Mouse (Mus musculus) frontal cortex, postnatal 25 days (tissue): ENCODE data around the gene Baz1b.

ENCODE experiments used
- DNase-seq, 2 experiments: peaks; one replicate each; pipeline ENCODE4 v3.0.0; 2022; ENCODE audit warnings: low spot score in 2 of 2

The Baz1b gene

DNA sequence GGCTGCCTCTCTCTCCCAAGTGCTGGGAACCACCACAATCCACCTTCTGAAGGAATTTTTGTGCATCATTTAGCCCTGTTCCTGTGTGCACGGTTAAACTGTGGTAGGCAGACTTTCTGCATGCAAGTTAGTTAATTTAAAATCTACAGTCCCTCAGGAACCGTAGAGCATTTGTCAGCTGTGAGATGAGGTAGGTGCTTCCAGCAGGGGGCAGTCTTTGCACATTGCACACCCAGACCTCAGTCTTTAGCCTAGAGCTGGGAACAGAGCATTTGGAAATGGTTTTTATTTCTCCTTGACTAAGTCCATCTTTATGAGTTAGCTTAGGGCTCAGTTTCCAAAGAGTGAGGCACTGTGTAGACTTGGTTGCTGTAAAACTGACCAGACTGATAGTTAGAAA is 49.5 kb downstream of the Baz1b start:
- DNase-seq = peak; percentile 60 to 62

DNA sequence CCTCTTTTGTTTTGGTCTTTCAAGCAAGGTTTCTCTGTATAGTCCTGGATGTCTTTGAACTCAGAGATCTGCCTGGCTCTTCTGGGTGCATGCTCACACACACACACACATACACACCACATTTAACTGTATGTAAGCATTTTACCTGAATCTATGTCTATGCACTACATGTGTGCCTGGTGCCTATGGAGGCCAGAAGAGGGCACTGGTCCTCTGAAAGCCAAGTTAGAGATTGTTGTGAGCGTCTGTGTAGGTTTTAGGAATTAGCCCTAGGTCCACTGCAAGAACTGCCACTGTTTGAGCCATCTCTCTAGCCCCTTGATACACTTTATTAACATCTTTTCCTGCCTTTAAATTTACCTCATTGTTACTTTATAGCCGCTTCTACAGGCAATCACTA is 51.8 kb downstream of the Baz1b start:
- no peak for DNase-seq

DNA sequence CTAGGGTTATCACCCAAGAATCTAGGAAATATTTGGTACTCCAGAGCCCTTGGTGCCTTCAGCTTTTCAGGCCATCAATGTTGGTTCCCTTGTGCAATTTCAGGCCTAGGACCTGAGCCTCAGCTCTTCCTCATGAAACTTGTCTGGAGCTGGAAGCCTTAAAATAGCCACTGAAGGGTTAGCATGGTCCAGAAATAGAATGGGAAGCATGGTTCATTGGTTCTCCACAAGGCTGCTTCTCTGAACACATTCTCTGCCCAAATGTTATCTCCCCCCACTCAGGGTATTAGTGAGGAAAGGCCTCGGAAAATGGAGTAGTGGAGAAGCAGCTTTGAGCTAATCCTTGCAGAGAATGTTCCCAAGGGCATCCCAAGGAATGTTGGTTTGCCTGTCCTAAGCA is 54.4 kb downstream of the Baz1b start:
- DNase-seq = no peak

DNA sequence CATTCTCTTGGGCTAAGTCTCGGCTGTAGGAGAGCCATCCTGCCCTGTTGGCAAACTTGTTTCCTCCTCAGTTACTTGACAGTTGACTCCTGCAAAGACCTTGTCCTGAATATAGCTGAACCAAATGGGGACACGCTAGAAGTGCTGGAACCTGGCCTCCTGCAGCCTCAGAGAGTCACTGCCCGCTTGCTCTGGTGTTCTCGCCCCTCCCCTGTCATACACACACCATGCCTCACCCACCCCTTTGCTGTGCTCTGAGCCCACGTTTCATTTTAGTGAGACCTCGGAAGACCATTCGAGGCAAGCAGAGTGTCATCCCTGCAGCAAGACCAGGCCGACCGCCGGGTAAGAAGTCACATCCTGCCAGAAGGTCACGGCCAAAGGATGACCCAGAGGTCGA is 55.1 kb downstream of the Baz1b start:
- no peak for DNase-seq

DNA sequence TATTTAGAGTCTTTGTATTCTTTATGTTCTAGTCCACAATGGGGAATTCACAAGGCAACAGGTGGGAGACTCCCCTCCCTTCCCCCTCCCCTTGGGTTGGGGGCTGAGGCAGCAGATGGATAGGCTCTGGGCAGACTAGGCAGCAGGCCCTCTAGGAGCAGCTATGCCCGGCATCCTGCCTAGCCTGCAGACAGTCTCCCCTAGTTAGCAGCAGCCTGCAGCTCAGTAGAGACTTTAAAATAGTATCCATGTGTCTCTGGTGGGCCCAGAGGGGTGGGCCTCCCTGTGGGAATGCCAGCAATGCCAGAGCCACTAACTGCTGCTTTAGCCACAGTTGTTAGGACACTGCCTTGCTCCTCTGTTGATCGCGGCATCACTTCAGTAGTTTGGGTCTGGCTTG is 55.5 kb downstream of the Baz1b start:
- no peak for DNase-seq

DNA sequence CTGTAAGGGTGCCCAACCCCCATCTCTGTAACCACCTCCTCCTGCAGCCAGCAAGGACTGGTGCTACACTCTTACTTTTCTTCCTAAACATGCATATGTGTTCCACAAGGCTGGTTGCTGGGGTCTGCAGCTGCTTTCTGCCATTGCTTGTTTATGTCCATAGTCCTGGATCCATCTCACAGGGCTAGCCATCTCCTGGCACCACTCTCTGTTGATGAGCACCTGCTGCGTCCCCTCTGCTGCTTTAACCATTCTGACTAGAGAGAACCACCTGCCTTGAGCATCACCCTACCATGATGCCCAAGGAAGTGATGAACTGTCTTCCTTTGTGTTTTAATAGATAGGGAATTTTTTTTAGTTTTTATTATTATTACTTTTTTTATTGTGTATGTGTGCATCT is 56.1 kb downstream of the Baz1b start:
- no peak for DNase-seq

DNA sequence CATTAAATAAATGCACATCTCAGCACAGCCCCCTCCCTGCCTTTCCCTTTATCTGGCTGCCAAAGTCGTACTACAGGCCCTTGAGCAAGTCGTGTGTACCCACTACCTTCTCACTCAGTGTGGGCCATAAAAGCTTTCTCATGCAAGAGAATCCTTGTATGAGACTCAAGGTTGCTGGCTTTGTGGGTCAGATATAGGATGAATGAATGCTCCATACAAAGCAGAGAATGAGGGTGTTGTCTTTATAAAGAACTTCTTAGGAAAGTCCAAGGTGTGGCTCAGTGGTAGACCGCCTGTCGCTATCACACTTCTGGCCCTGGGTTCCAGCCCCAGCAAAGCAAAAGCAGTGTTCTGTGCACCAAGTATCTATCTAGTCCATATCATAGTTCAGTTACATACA is 59.5 kb downstream of the Baz1b start:
- no peak for DNase-seq

DNA sequence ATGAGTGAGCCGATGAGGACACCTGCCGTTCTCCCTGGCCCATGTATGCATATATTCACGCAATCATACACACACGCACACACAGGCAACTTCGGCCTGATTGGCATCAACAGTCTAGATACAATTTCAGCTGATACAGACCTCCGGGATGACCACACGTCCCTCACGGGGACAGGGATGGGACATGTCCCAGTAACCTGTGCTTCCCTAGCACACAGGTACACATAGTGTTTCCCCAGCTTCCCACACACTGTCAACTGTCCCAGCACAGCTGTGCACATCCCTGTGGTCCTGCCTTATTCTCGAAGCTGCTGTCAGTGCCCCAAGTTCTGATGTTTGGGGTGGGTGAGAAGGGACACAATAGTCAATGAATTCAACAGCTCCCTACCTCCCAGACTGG is 60.3 kb downstream of the Baz1b start:
- no peak for DNase-seq

DNA sequence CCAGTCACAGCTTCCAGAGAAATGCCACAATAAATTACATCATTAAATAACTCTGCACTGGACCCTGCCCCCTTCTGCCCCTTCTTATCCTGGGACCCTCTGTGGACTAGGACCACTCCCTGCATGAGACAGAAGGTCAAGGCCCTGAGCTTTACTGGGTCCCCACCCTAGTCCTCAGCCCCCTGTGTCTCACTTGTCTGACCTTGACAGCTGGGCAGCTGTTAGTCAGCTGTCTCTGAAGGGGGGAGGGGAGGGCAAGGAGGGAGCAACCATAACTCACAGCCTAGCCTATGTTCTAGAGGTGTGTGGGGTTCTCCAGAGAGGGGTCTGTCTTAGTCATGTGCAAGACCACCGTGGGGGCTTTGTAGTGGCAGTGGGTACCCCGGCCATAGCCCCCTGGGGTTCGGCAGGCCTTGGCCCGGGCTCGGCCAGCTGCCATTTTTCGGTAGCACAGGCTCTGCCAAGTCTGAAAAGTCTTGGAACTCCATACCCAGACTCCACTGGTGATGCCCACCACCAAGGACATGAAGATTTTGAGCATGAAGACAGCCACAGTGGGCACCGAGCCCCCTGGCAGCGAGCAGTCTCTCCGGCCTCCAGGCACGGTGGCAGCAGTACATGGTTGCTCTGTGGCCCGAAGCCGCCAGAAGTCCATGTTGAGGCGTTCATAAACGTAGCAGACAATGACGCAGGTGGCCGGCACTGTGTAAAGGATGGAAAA is 62.1 kb downstream of the Baz1b start:
- DNase-seq = no peak

DNA sequence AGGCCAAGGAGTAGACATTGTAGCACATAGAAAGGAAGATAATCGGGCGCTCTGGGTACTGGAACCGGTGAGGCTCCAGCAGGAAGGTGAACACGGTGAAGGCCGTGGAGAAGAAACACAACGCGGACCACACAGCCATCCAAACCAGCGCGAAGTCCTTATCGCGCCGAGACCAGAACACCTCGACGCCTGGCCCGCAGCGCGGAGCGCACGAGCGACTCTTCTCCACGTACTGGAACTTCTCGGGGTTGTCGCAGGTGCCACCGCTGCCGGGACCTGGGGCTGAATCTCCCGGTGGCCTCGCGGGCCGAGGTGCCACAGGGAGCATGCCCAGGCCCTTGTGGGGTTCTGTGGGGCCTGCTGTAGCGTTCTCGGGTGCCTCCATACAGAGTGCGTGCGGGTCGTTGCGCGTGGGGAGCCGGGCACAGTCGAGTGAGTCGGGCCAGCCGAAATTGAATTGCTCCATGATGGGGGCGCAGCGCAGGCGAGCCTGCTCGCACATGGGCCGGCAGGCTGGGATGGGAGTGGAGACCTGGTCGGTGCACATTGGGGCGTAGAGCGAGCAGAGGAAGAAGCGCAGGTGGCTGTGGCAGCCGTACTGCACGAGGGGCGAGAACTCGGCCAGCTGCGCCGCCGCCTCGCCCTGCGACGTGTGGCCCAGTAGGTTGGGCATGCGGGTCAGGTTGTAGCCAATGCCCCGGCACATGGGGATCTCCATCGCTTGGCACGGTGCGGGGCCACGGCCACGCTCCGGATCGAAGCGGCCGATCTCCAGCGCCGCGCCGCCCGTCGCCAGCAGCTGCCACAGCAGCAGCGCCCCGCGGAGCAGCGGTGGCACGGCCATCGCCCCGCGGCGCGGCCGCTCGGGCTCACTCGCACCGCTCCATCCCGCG is 63.4 kb downstream of the Baz1b start:
- no peak for DNase-seq

DNA sequence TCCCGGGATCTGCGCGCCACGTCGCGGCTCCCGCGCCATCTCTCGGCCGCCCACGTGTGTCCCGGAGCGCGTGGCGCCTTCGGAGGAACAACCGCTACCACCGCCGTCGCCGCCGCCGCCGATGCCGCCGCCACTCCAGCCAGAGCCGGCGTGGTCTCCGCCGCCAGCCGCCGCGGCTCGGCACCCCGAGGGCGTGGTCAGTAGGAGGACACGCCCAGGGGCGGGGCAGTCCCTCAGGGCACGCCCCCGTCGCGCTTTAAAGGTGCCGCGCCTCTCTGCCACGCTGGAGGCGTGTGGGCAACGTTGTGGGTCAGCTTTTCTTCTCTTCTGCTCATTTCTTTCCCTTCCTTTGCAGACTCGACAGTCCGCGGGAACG is 64.0 kb downstream of the Baz1b start, which contains the start of gene Fzd9:
Gene Fzd9 (minus strand): TSS at position 152 of the 376 bp plus-strand sequence.
- DNase-seq = peak; percentile 73

DNA sequence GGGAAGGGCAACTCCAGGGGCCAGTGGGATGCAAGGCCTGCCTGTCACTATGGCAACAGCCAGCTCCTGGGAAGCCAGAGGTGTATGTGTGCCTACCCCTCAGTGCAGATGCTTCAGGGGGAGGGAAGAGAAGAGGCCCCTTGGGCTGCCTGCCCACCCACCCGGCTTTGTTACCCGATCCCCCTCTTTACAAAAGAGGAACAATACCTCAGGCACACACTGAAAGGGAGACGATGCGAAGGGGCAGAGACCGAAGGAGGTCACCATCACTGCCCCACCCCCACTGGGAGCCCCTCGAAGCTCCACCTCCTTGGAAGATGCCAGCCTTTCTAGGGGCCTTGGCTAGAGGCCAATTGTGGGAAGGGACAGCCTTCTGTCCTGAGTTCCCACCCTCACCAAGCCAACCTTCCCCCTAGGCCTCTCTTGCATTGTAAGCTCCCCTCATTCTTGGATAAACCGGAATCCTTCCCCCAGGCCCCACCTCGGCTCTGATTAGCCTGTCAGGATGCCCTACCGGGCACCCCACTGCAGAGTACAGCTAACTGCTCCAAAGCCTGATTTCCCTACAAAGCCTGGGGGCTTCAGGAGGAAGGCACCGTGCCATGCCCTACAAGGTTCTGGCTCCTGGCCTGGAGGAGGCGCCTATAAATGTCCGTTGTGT is 66.8 kb downstream of the Baz1b start:
- no peak for DNase-seq

DNA sequence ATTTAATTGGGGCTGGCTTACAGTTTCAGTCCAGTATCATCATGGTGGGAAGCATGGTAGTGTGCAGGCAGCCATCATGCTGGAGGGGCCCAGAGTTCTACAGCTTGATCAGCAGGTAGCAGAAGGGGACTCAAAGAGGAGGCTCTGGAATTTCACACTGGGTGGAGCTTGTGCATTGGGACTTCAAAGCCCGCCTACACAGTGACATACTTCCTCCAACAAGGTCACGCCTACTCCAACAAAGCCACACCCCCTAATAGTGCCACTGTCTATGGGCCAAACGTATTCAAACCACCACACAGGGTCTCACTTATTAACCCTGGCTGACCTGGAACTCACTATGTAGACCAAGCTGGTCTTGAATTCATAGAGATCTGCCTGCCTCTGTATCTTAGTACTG is 69.1 kb downstream of the Baz1b start:
- DNase-seq = no peak

DNA sequence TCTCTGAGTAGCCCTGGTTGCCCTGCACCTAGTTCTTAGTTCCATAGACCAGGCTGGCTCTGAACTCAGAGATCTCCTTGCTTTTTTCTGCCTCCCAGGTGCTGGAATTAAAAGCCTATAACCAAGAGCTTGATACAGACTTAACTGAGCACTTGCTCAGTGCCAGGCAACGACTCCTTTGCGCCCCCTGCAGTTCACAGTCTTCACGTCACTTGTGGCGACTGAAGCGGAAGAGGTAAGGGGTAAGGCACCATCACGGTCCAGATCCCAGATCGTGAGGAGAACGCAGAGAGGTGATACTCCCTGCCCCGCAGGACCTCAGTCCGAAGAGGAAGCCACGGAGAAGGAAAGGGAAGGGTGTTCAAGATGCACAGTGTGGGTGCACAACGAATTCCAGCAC is 70.5 kb downstream of the Baz1b start:
- no peak for DNase-seq

DNA sequence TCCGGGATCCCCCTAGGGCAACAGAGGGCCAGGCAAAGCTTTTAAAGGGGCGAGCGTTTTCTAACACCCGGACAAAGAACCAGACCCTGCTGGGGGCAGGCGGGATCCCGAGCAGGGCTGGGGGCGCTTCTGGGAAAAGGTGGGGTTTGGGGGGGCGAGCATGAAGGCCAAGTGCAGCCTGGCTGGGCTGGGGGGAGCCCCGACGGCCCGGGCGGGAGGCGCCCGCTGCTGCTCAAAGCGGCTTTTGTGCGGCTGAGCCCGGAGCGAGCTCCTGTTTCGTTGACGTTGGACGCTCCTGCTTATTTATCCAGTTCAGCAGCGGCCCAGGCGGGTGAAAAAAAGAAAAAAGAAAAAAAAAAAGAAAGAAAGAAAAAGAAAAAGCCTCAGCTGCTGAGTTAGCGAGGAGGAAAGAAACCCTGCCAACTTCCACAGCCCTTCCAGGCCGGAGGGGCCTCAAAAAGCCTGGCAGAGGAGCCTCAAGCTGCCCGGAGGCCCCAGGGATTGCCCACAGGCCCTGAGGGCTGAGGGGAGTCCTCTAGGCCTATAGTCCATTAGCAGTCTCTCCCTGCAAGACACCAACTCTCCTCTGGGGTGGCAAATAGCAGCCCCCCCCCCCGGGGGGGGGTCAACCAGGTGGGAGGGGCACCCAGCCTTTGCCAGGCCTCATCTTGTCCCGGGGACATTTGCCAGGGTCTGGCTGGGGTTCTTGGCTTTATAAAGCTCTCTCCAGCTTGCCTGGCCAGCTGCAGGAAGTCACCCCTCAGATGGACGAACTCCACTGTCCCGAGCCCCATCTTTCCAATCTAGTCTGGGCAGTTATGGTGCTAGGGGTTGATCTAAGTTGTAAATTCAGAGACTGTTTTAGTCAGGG is 71.5 kb downstream of the Baz1b start:
- no peak for DNase-seq

DNA sequence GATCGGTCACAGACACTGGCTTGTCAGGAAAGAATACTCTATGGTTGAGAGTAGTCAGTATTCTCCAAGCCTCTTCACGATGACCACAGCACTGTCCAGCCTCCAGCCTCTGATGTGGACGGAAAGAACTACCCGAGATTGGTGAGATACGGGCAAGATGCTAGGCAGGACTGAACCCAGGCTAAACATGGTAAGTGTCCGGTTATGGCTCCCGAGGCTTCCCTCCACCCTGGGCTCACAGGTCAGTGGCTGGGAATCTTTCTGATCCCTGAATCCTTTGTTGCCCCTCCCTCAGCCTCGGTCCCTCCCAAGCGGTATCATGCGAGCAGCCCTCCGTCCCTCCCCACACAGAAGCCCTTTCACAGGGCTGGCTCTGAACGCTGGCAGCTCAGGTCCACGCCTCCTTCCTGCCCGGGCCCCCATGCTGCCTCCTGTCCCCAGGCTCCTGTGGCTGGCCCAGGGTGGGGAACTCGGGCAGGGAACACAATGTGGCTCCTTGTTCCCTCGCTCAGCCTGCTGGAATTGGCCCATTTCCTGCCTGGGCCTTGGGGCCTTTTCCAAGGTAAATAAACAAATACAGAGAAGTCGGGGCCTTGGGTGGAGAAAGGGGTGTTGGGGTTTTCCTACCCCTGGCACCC is 76.9 kb downstream of the Baz1b start:
- peak in 1 of 2 experiments; percentile 14 for DNase-seq

DNA sequence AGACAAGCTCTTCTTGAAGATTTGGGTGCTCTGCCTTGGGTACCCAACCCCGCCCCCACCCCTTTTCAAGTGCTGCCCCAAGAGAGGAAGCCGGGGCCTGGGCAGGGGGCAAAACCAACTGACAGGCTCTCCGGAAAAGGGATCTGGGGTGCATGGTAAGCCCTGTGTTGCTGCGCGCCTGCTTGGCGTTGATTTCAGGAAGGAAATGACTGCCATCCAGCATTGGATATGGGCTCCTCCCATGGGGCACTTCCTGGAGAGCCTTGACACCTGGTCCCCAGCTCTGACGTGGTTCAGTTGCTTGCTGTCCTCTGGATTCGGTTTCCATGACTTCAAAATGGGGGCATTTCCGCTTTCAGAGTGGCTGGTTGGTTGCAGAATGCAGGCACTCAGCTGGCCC is 77.5 kb downstream of the Baz1b start:
- DNase-seq = no peak

DNA sequence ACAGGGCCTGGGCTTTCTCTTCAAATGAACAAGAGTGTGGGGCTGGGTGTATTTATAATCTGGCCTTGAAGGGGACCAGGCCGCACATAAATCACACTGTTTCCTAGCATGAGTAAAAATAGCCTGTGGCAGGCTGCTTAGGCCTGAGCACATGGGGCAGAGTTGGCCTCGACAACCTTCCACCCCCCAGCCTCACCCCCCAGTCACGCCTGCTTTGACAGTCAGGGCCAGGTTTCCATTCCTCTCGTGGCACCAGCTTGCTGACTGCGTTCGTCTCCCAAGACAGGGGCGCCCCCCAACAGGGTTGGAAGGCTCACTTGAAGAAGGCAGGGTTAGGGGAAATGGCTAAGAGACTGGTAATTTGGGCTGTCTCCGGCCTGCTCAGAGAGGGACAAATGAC is 82.4 kb downstream of the Baz1b start:
- no peak for DNase-seq

DNA sequence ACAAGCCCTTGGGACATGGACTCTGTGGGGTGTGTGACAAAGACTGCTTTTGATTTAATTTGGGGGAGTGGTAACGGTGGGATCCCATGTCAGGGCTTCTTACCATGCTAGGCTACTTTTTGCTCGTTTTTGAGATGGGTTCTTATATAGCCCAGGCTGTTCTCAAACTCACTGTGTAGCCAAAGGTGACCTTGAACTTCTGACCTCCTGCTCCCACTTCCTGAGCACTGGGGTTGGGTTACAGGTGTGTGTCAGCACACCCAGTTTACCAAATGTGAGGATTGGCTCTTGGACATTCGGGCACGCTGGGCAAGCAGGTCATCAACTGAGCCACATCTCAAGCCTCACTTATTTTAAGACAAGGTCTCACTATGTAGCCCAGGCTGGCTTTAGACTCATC is 83.3 kb downstream of the Baz1b start:
- no peak for DNase-seq

DNA sequence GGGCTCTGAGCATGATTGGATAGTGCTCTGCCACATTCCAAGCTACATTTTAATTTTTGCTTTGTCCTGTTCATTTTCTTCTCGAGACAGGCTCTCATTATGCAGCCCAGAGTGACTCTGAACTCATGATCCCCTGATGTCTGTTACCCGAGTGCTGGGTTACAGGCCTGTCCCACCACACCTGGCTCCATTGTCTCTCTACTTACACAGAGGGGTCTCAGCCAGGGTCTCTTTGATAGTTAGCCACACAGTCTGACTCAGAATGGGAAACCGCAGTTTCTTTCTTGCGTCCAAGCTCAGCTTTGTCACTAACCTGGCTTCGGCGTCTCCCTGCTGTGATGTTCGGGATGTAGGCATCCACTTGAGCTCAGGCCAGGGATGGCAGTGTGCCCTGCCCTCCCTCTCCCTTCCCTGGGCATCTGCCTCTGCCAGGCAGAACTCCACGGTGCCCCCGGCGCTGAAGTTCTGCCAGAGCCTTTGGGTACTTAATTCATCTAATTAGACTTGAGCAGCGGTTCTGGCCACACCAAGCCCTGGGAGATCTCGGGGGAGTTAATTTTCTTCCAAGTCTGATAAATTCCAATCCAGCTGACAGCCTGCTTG is 84.6 kb downstream of the Baz1b start:
- DNase-seq = peak in 1 of 2 experiments; percentile 26
